Mouse (Mus musculus): ENCODE measurements around the gene Ikzf4. TPM values are rescaled to one million over a fixed set of nuclear protein-coding genes. Genes with fewer than 3 reads are reported as not detected.
A peak's percentile ranks its signal among the peaks of the same experiment; 100 is the strongest.
"Not testable (repeated sequence)": the region's sequence is repeated elsewhere in the genome, so short reads cannot be mapped to it uniquely, and the experiment has no call there.

Ikzf4 gene
- polyA plus RNA-seq, 1 experiment from 2014 or later, result 18.1 TPM

DNA sequence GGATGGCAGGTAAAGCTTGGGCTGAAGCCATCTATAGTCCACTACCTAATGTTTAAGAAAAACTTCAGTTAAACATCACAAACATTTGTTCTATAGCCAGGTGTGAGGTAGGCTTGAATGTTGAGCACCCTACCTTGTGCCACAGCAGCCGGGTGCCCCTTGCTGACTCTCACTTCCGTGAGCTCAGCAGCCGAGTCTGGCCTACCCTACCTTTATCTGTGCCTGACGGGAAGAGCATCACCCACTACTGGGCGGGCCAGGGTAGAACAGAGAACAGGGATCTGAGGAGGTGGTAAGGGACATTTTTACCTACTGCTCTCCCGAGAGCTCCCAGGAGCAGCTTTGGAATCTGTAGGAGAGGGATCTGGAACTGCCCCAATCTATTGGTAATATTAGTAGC is 3.0 kb downstream of the Ikzf4 start:
- H3K36me3 ChIP-seq (replicated peaks; ENCODE audit: control insufficient read depth, insufficient read depth), result peaks cover 48% of the 10 kb centered on the region
- WGBS, result 88% methylated on average over 6 of the region's 6 CpGs
- H3K4me1 ChIP-seq (replicated peaks; ENCODE audit: control insufficient read depth, insufficient read depth, low read length), result peaks cover 28% of the 10 kb centered on the region
- no peak overlapping the region for H3K4me2 ChIP-seq (replicated peaks)
- ATAC-seq (ENCODE audit: low FRiP score), result no peak
- H3K27me3 ChIP-seq (ENCODE audit: control insufficient read depth, insufficient read depth, low read length), result no peaks in the 10 kb centered on the region
- no peak overlapping the region for H3K4me3 ChIP-seq (replicated peaks; ENCODE audit: low read length)
- H3K27ac ChIP-seq, result no peak overlapping the region
- no peak for DNase-seq (ENCODE audit: low spot score)
- H3K9ac ChIP-seq, result 0 out of 2 replicates have a peak overlapping the region, but pooled peaks have one; percentile 20
- H3K9me3 ChIP-seq (ENCODE audit: control insufficient read depth, low read length), result no peaks in the 10 kb centered on the region

DNA sequence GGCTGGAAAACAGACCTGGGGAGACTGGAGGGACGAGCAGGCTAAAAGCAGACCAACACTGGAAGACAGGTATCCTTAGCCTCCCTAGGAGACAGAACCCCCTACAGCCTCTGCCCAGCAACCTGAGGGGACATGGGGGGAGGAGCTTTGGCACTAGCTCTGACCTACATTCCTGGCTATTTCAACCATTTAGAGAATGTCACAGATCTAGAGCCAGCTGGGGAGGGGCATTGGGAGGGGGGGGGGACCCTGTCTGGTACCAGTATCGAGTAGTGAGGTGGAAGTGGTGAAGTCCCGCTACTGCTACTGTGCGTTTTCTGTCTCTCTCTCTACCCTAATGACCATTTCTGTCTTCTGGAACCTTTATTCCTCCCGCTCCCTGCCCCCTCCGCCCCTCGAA is 3.9 kb downstream of the Ikzf4 start:
- DNase-seq (ENCODE audit: low spot score) (no peak), ATAC-seq (ENCODE audit: low FRiP score) (no peak)
- peaks cover 55% of the 10 kb centered on the region for H3K36me3 ChIP-seq (replicated peaks; ENCODE audit: control insufficient read depth, insufficient read depth)
- 76% methylated on average over 7 of the region's 7 CpGs for WGBS
- peaks cover 28% of the 10 kb centered on the region for H3K4me1 ChIP-seq (replicated peaks; ENCODE audit: control insufficient read depth, insufficient read depth, low read length)
- no peaks in the 10 kb centered on the region for H3K27me3 ChIP-seq (ENCODE audit: control insufficient read depth, insufficient read depth, low read length)
- no peak overlapping the region for H3K27ac ChIP-seq
- H3K4me2 ChIP-seq (replicated peaks), result no peak overlapping the region
- no peak overlapping the region for H3K4me3 ChIP-seq (replicated peaks; ENCODE audit: low read length)
- no peak overlapping the region for H3K9ac ChIP-seq
- no peaks in the 10 kb centered on the region for H3K9me3 ChIP-seq (ENCODE audit: control insufficient read depth, low read length)

DNA sequence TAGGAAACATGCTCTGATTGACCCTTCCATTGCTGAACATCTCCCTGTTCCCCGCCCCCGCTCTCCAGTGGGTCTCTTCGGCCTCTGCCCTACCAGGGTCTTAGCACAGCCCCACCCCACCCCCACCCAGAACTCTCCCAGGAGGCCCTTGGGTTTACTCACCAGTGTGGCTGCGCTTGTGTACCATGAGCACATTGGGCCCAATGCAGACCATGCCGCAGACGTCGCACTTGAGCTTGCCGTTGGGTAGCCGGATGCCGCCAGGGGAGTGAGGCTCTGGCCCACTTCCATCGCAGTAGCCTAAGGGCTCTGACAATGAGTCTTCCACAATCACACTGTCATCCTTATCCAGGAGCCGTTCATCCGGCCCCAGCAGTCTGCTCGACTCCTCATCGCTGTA is 4.9 kb downstream of the Ikzf4 start:
- no peak for ATAC-seq (ENCODE audit: low FRiP score)
- no peak overlapping the region for H3K4me2 ChIP-seq (replicated peaks)
- no peak overlapping the region for H3K9ac ChIP-seq
- no peak for DNase-seq (ENCODE audit: low spot score)
- H3K4me3 ChIP-seq (replicated peaks; ENCODE audit: low read length), result no peak overlapping the region
- H3K27ac ChIP-seq, result no peak overlapping the region
- H3K4me1 ChIP-seq (replicated peaks; ENCODE audit: control insufficient read depth, insufficient read depth, low read length), result peaks cover 23% of the 10 kb centered on the region
- 91% methylated on average over 15 of the region's 15 CpGs for WGBS
- H3K27me3 ChIP-seq (ENCODE audit: control insufficient read depth, insufficient read depth, low read length), result no peaks in the 10 kb centered on the region
- peaks cover 65% of the 10 kb centered on the region for H3K36me3 ChIP-seq (replicated peaks; ENCODE audit: control insufficient read depth, insufficient read depth)
- no peaks in the 10 kb centered on the region for H3K9me3 ChIP-seq (ENCODE audit: control insufficient read depth, low read length)

DNA sequence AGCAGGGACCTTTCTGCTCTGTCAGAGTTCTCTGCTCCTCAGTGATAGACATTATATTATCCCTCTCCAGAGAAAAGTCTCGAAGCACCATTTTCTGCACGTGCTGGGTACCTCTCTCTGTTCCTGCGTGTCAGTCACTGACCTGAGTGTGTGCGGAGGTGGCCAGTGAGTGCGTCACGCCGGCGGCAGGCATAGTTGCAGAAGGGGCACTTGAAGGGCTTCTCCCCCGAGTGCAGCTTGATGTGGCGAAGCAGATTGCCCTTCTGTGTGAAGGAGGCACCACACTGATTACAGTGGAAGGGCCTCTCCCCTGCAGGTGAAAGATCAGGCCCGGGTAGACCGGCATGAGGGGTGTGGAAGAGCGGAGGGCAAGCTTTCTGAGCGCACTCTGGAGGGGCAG is 5.8 kb downstream of the Ikzf4 start:
- ATAC-seq (ENCODE audit: low FRiP score) (no peak), DNase-seq (ENCODE audit: low spot score) (no peak)
- no peak overlapping the region for H3K4me2 ChIP-seq (replicated peaks)
- H3K9ac ChIP-seq, result no peak overlapping the region
- no peaks in the 10 kb centered on the region for H3K27me3 ChIP-seq (ENCODE audit: control insufficient read depth, insufficient read depth, low read length)
- peaks cover 74% of the 10 kb centered on the region for H3K36me3 ChIP-seq (replicated peaks; ENCODE audit: control insufficient read depth, insufficient read depth)
- H3K4me3 ChIP-seq (replicated peaks; ENCODE audit: low read length), result no peak overlapping the region
- WGBS, result 92% methylated on average over 14 of the region's 14 CpGs
- H3K4me1 ChIP-seq (replicated peaks; ENCODE audit: control insufficient read depth, insufficient read depth, low read length), result peaks cover 23% of the 10 kb centered on the region
- no peaks in the 10 kb centered on the region for H3K9me3 ChIP-seq (ENCODE audit: control insufficient read depth, low read length)
- no peak overlapping the region for H3K27ac ChIP-seq

DNA sequence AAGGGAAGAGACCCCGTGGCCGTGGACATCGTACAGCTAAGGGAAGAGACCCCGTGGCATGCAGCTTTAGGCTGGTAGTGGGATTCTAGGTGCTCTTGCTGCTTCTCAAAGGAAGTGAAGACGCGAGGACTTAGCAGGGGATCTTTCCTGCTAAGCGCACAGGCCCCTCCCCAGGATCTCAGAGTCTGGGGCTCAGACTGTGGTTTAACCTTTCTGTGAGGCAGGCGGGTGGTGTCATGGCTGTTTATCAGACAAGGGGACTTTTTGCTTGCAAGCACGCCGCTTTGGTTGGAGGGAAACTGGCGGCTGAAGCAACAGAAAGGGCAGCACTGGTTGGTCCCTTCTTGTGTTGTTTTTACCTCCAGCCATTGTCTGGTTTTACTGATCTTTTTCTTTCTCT is 8.8 kb downstream of the Ikzf4 start:
- Histone ChIP-seq H3K27me3 (ENCODE audit: control insufficient read depth, insufficient read depth, low read length) (no peaks in the 10 kb centered on the region), H3K4me3 (replicated peaks; ENCODE audit: low read length) (no peak overlapping the region), H3K27ac (no peak overlapping the region), H3K4me1 (replicated peaks; ENCODE audit: control insufficient read depth, insufficient read depth, low read length) (no peaks in the 10 kb centered on the region; the same call in 1 of the 2 replicates), H3K9ac (peak overlapping the region; percentile 24; the same call in 1 of the 2 replicates), H3K36me3 (replicated peaks; ENCODE audit: control insufficient read depth, insufficient read depth) (peaks cover 87% of the 10 kb centered on the region), H3K4me2 (replicated peaks) (peak overlapping the region; percentile 22; the same call in 1 of the 2 replicates), H3K9me3 (ENCODE audit: control insufficient read depth, low read length) (no peaks in the 10 kb centered on the region)
- no peak for ATAC-seq (ENCODE audit: low FRiP score)
- no peak for DNase-seq (ENCODE audit: low spot score)
- WGBS, result 12% methylated on average over 11 of the region's 11 CpGs

DNA sequence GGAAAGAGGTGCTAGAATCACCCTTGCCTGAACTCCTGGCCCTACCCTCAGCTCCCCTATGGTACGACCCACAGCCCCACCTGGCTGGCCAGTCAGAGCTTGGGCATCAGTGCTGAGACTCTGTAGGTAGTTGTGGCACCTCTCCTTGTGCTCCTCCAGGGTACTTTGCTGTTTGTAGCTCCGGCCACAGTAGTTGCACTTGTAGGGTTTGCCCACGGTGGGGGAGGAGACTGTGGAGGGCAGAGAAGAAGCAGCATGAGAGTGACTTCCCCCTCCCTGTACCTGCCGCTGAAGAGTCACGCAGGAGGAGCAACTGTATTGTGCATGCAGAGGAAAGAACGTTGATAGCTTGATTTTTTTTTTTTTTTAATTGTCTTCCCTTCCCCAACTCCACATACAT is 9.2 kb downstream of the Ikzf4 start:
- DNase-seq (ENCODE audit: low spot score), result no peak
- Histone ChIP-seq H3K27ac (no peak overlapping the region), H3K9me3 (ENCODE audit: control insufficient read depth, low read length) (no peaks in the 10 kb centered on the region), H3K36me3 (replicated peaks; ENCODE audit: control insufficient read depth, insufficient read depth) (peaks cover 86% of the 10 kb centered on the region), H3K4me1 (replicated peaks; ENCODE audit: control insufficient read depth, insufficient read depth, low read length) (no peaks in the 10 kb centered on the region; the same call in 1 of the 2 replicates), H3K27me3 (ENCODE audit: control insufficient read depth, insufficient read depth, low read length) (no peaks in the 10 kb centered on the region), H3K9ac (peak overlapping the region; percentile 24; the same call in 1 of the 2 replicates), H3K4me3 (replicated peaks; ENCODE audit: low read length) (no peak overlapping the region), H3K4me2 (replicated peaks) (peak overlapping the region; percentile 22; the same call in 1 of the 2 replicates)
- no peak for ATAC-seq (ENCODE audit: low FRiP score)
- 49% methylated on average over 6 of the region's 6 CpGs for WGBS

DNA sequence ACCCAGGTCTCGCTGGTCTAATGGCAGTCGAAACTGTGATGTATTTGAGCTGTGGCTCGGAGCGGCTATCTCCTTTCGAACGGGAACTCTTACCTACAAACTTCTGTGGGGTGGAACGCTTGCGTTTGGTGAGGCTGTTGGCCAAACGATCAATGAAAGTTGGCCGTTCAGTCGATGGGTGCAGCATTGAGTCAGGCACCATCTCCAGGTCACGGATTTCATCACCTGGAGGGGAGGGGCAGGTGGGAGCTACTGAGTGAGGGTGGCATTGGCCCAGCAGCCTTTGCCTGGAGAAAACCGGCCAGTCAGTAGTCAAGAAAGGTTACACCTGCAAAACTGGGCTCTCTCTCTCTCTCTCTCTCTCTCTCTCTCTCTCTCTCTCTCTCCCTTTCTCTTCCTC is 10.1 kb downstream of the Ikzf4 start:
- H3K27ac ChIP-seq, result no peak overlapping the region
- 94% methylated on average over 13 of the region's 13 CpGs for WGBS
- peaks cover 77% of the 10 kb centered on the region for H3K36me3 ChIP-seq (replicated peaks; ENCODE audit: control insufficient read depth, insufficient read depth)
- H3K9ac ChIP-seq, result no peak overlapping the region
- no peaks in the 10 kb centered on the region for H3K27me3 ChIP-seq (ENCODE audit: control insufficient read depth, insufficient read depth, low read length)
- no peaks in the 10 kb centered on the region for H3K9me3 ChIP-seq (ENCODE audit: control insufficient read depth, low read length)
- no peak for DNase-seq (ENCODE audit: low spot score)
- H3K4me2 ChIP-seq (replicated peaks), result no peak overlapping the region
- H3K4me1 ChIP-seq (replicated peaks; ENCODE audit: control insufficient read depth, insufficient read depth, low read length), result no peaks in the 10 kb centered on the region; the same call in 1 of the 2 replicates
- H3K4me3 ChIP-seq (replicated peaks; ENCODE audit: low read length), result no peak overlapping the region
- ATAC-seq (ENCODE audit: low FRiP score), result no peak

DNA sequence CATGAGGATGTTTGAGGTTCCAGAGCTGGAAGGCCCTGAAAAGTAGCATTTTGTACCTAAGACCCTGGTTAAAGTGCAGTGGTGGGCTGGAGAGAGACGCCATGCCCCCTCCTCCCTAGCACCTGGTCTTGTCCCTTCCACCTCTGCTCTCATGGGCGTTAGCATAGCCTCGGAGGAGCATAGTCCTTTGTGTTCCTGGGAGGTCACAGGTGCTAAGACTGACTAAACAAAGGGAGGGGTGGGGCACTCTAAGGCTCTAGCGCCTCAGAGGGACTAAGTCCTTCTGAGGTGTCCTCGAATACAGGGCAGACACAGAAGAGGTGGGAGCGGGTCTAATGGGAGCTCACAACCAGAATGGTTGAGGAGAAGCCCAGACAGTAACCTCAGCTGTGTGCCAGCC is 14.2 kb downstream of the Ikzf4 start:
- Histone ChIP-seq H3K27ac (no peak overlapping the region), H3K9me3 (ENCODE audit: control insufficient read depth, low read length) (no peaks in the 10 kb centered on the region), H3K4me1 (replicated peaks; ENCODE audit: control insufficient read depth, insufficient read depth, low read length) (no peaks in the 10 kb centered on the region), H3K4me3 (replicated peaks; ENCODE audit: low read length) (no peak overlapping the region), H3K4me2 (replicated peaks) (no peak overlapping the region), H3K9ac (no peak overlapping the region), H3K36me3 (replicated peaks; ENCODE audit: control insufficient read depth, insufficient read depth) (peaks cover 42% of the 10 kb centered on the region), H3K27me3 (ENCODE audit: control insufficient read depth, insufficient read depth, low read length) (no peaks in the 10 kb centered on the region)
- 28% methylated on average over 6 of the region's 6 CpGs for WGBS
- no peak for ATAC-seq (ENCODE audit: low FRiP score)
- no peak for DNase-seq (ENCODE audit: low spot score)

DNA sequence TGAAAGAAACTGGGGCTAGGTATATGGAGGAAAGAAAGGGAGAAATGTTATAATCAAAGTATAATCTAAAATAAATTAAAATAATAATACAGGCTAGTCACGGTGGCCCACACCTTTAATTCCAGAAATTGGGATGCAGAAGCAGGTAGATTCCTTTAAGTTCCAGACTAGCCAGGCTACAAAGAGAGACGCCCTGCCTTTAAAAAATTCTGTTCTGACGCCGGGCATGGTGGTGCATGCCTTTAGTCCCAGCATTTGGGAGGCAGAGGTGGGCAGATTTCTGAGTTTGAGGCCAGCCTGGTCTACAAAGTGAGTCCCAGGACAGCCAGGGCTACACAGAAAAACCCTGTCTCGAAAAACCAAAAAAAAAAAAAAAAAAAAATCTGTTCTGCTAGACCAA is 15.5 kb downstream of the Ikzf4 start:
- not testable (repeated sequence) for ATAC-seq (ENCODE audit: low FRiP score); H3K4me3 ChIP-seq (replicated peaks; ENCODE audit: low read length); H3K4me1 ChIP-seq (replicated peaks; ENCODE audit: control insufficient read depth, insufficient read depth, low read length); DNase-seq (ENCODE audit: low spot score); H3K27me3 ChIP-seq (ENCODE audit: control insufficient read depth, insufficient read depth, low read length); H3K9me3 ChIP-seq (ENCODE audit: control insufficient read depth, low read length); H3K9ac ChIP-seq; H3K27ac ChIP-seq; H3K4me2 ChIP-seq (replicated peaks)
- WGBS, result 88% methylated on average over 5 of the region's 5 CpGs
- peaks cover 31% of the 10 kb centered on the region for H3K36me3 ChIP-seq (replicated peaks; ENCODE audit: control insufficient read depth, insufficient read depth)

DNA sequence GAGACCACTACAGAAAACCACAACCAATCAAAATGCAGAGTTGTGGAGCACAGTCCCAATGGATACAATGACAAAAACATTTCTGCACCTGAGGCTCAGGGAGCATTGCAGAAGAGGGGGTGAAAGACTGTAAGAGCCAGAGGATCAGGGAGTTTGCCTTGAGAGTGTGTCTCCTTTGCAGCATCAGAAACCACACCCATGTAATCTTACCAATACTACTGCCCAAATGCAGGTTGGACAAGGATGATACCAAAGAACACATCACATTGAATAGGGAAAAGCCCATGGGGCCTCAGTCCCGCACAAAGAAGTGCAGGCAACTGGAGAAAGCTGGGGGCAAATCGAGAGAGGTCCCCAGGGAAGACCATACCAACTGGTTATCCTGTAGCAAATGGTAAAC is 16.0 kb downstream of the Ikzf4 start:
- H3K36me3 ChIP-seq (replicated peaks; ENCODE audit: control insufficient read depth, insufficient read depth), result peaks cover 31% of the 10 kb centered on the region
- H3K4me3 ChIP-seq (replicated peaks; ENCODE audit: low read length), result no peak overlapping the region
- WGBS, result 63% methylated on average over 2 of the region's 2 CpGs
- H3K9me3 ChIP-seq (ENCODE audit: control insufficient read depth, low read length), result no peaks in the 10 kb centered on the region
- no peak overlapping the region for H3K9ac ChIP-seq
- H3K4me2 ChIP-seq (replicated peaks), result no peak overlapping the region
- no peak overlapping the region for H3K27ac ChIP-seq
- H3K27me3 ChIP-seq (ENCODE audit: control insufficient read depth, insufficient read depth, low read length), result no peaks in the 10 kb centered on the region
- H3K4me1 ChIP-seq (replicated peaks; ENCODE audit: control insufficient read depth, insufficient read depth, low read length), result peaks cover 6% of the 10 kb centered on the region
- DNase-seq (ENCODE audit: low spot score), result no peak
- ATAC-seq (ENCODE audit: low FRiP score), result no peak
